Mouse (Mus musculus) spleen, embryonic (tissue): Measurements from ENCODE around the gene Azi2.

ENCODE experiments used
- CTCF ChIA-PET: fragments of 350-600 bp; sonication (Branson Sonifier 250); formaldehyde crosslinking; loops from one replicate; lab custom pipeline; 2022; lab: Charles Lee

Gene Azi2

GRCm38 (mm10) chr9:118040218-118041021 lies at the start of gene Azi2:
TSS of gene Azi2 (plus strand) at chr9:118040499.
- CTCF ChIA-PET, result interaction anchor here (0.5 kb wide), 1 partner anchor 1943 kb away, joined by 6 read pairs; no protein-coding TSS in a partner anchor

- CTCF ChIA-PET, result no interaction called here
Observed at GRCm38 (mm10) chr9:117996631-117997030, 43.7 kb upstream of the Azi2 start.

DNA sequence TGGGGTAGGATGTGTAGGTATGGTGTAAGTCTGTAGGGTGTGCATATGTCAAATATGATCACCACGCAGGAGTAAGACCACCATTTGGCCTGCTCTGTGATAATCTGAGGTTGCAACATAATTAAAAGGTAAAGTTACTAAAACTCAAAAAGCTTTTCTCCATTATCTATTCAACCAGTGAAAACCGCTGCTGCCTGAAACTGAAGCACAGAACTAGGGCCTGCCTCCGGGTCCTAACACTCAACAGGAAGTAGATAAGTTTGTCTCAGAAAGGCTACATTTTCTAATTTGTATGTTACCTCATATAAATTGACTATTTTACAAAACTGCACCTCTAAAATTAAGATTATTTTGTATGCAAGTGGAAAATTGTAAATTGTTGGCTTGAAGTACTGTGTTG lies 38.8 kb upstream of the Azi2 start:
- CTCF ChIA-PET, result no interaction called here

DNA sequence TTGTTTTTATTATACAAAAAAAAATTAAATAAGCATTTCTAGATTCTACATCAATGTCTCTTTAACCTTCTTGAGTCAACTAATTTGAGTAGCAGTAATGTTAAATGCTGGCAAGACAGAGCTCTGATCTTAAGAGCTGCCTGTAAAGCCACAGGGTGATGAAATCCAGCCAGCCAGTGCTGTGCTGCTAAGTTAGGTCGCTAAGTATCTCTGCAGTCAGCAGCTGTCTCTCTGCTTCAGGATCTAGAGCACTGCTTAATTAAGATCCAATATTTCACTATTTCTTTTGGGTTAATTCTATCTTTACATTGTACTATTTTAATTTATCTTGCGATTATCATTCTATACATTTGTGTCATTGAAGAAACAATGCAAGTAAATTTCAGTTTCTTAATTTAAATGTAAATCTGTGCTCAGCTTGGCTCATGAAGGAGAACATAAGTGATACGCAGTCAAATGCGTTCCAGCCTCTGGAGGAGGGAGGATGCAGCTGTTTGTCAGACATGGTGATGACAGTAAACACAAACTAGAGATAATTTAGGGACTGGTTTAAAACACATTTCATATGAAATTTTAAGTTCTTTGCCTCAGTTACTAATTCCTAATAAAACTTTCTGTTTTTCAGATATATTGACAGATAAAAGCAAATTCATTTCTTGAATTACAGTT lies 36.9 kb upstream of the Azi2 start:
- CTCF ChIA-PET, result no interaction called here

DNA sequence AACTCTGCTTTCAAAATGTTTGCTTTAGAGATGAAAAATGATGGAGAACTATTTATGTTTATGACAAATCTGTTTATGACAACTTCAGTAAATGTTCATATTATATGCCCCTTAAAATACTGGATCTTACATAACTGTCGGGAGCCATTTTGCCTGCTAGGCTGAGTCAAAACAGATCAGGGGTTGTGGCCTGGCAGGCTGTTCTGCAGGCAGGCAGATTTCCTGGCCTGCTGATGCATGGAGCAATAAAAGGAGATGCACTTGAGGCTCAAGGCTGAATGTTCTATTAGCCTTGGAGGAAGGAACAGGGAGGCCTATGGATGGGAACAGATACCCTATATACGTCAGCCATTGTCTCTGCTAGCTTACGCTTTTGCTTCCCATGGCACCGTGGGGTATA lies 36.4 kb upstream of the Azi2 start:
- CTCF ChIA-PET, result no interaction called here

DNA sequence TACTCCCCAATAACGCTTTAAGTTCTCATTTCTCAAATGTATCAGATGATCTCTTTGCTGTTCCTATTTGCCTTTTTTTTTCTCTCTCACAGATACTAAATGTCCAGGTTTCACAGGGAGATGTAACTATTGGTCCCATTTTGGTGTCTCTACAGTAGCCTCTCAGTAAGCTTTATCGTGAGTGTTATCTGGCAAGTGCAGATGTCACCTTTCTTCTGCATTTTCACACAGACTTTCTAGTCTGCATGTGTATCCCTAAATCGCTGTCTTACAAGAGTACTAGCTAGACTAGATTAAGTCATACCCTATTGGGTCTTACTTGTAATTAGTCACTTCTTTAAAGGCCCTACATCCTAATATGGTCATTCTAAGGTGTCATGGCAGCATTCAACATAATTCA lies 27.4 kb upstream of the Azi2 start:
- CTCF ChIA-PET, result no interaction called here

DNA sequence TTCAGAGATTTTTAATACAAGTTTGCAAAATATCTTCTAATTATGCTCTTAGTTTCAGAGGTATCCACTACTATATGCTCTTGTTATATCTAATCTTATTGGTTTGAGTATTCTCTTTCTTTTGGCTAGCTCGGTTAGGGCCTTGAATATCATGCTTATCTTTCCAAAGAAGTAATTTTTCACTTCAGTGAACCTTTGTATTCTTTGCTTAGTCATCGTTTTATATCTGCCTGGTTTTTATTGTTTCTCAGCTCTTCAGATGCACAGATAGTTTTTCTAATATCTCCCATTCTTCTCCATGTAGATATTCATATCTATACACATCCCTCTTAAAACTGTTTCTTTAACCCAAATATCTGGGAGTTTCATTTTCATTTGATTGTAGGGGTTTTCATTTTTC lies 15.3 kb upstream of the Azi2 start:
- CTCF ChIA-PET, result interaction anchor here (1.0 kb wide), 1 partner anchor 482 kb away, joined by 3 read pairs; no protein-coding TSS in a partner anchor

DNA sequence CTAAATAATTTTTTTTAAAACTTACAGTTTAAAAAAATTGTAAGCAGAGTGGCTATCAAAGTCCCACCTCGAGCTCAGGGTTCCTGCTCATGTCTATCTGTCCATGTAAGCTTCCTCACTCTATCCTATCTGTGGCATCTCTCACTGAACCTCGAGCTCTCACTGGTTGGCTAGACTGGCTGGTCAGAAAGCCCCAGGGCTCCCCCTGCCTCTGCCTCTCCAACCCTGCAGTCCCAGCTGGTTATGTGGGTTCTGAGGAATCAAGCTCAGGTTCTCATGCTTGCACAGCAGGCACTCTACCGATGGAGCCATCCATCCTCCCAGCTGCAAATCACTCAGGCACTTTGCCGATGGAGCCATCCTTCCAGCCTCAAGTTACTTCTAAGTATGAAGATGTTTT lies 10.8 kb upstream of the Azi2 start:
- CTCF ChIA-PET, result no interaction called here

- CTCF ChIA-PET, result no interaction called here
Observed at GRCm38 (mm10) chr9:118030252-118030651, 10.0 kb upstream of the Azi2 start.

DNA sequence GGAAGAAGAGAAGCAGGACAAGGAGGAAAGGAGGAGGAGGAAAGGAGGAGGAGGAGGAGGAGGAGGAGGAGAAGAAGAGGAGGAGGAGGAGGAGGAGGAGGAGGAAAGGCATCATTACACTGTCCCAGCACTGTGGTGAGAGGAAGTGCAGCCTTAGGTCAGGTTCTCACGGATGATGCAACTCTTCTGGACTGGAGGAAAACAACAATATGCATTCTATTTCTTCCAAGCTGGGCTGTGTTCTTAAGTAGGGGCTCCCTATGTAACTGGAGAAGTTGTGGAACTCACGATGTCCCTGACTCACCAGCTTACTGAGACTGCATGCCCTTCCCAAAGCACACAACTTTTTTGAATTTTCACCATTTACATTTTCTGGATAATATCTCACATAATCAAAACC lies 8.6 kb upstream of the Azi2 start:
- CTCF ChIA-PET, result no interaction called here

- CTCF ChIA-PET, result no interaction called here
Observed at GRCm38 (mm10) chr9:118034990-118035389, 5.3 kb upstream of the Azi2 start.

GRCm38 (mm10) chr9:118041022-118041400 lies 712 bp downstream of the Azi2 start:
- CTCF ChIA-PET, result interaction anchor here (0.5 kb wide), 1 partner anchor 1942 kb away, joined by 6 read pairs; no protein-coding TSS in a partner anchor

- CTCF ChIA-PET, result interaction anchor here (1.2 kb wide), 1 partner anchor 11 kb away, joined by 3 read pairs; no protein-coding TSS in a partner anchor
Observed at GRCm38 (mm10) chr9:118041646-118042045, 1.3 kb downstream of the Azi2 start.

- CTCF ChIA-PET, result interaction anchor here (1.2 kb wide), 1 partner anchor 9 kb away, joined by 3 read pairs; no protein-coding TSS in a partner anchor
Observed at GRCm38 (mm10) chr9:118042738-118043137, 2.4 kb downstream of the Azi2 start.

DNA sequence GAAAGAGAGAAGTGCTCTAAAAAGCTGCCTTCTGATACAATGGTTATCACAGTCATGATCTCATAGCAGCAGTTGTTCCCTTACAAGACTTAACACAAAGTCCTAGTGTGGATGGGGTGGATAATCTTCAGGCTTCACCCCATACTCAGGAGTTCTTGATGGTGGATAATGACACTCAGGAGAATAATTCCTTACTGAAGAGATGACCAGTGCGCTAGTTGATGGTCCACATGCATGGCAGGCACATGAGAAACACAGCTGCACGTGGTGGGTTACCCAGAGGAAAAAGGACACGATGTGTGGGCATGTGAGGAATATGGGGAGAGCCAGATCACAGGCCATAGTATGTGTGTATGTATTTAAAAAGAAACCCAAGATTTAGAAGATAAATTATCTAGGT lies 3.3 kb downstream of the Azi2 start:
- CTCF ChIA-PET, result no interaction called here

GRCm38 (mm10) chr9:118045011-118045533 lies 4.8 kb downstream of the Azi2 start:
- CTCF ChIA-PET, result no interaction called here

- CTCF ChIA-PET, result no interaction called here
Observed at GRCm38 (mm10) chr9:118053286-118053685, 13.0 kb downstream of the Azi2 start.

GRCm38 (mm10) chr9:118059101-118059500 lies 18.8 kb downstream of the Azi2 start:
- CTCF ChIA-PET, result no interaction called here

DNA sequence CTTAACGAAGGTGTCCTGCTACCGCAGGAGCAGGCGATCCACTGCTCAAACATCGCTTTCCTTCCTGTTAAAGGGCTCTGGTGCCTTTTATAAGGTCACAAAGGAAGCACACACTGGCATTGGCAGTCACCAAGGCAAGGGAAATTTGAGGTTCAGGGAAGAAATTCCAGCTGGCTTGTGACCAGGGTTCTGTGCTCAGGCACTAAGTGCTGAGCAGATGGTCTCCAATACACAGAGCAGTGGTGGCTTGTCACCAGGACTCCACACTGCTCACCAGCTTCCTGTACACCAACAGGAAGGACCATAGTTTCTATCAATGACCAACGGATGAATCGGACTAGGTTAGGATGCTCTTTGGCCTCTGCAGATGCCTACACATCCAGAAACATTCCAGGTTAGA lies 30.1 kb downstream of the Azi2 start:
- CTCF ChIA-PET, result no interaction called here

- CTCF ChIA-PET, result no interaction called here
Observed at GRCm38 (mm10) chr9:118071337-118071736, 31.0 kb downstream of the Azi2 start.

DNA sequence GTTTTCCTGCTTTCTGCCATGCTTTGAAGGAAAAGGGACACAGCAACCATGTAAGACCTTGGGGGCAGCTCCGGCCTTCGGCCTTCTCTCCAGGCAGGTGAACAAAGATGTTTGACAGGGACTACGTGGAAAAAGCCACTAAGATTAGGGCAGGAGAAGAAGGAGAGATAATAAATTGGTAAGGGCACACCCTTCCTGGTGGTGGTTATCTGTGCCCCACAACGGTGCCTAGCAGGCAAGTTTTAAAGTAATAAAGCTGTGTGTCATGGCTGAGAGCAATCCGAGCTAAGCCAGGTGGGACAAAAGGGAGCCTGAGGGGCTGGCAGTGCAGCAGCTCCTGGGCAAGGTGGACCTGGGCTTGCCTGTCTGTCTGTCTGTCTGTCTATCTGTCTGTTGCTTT lies 31.8 kb downstream of the Azi2 start:
- CTCF ChIA-PET, result no interaction called here

DNA sequence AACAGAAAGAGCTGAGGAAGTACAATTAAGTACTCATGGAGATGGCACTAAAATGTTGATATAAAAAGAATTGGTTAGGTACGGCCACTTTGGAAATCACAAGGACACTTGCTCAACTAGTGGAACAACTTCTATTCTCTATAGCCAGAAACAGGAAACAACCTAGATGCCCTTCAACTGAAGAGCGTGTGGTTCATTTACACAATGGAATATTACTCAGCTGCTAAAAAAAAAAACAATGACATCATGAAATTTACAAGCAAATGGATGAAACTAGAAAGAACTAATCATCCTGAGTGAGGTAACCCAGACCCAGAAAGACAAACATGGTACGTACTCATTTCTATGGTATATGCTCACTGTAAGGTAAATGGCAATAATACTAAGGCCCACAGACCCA lies 33.1 kb downstream of the Azi2 start:
- CTCF ChIA-PET, result no interaction called here
